Mouse (Mus musculus) cortical plate, adult 2 months (tissue): ENCODE measurements around the gene Arid5b. TPM values are rescaled to one million over a fixed set of nuclear protein-coding genes. Genes with fewer than 3 reads are reported as not detected.

Source experiments
- H3K27ac ChIP-seq: fragments of 200-500 bp; 2 replicates; pipeline ENCODE4 v1.5.1; 2012; ENCODE audit warnings: low read length, control low read depth, inconsistent platforms; ENCODE audit not compliant: insufficient read depth
- H3K4me1 ChIP-seq: fragments of 200-500 bp; 2 replicates; pipeline ENCODE4 v1.6.1; 2011; ENCODE audit warnings: low read length; ENCODE audit not compliant: control insufficient read depth, insufficient read depth
- H3K4me3 ChIP-seq: fragments of 200-500 bp; 2 replicates; pipeline ENCODE4 v1.5.1; 2011; ENCODE audit warnings: mild to moderate bottlenecking, low read length, control low read depth; ENCODE audit not compliant: insufficient read depth
- CTCF ChIP-seq: fragments of 200-500 bp; IDR thresholded peaks from 2 replicates; pipeline ENCODE4 v1.5.1; 2011; ENCODE audit warnings: mild to moderate bottlenecking, control low read depth, low read length; ENCODE audit not compliant: insufficient read depth; ENCODE audit errors: extremely low read depth
- POLR2A ChIP-seq: fragments of 200-500 bp; IDR thresholded peaks from 2 replicates; pipeline ENCODE4 v1.6.1; 2011; ENCODE audit warnings: mild to moderate bottlenecking, low read length, control low read depth; ENCODE audit not compliant: insufficient read depth; ENCODE audit errors: extremely low read depth
- polyA plus RNA-seq: library from polyadenylated mRNA; depleted of rRNA; stranded (reverse); fragments of >200 nt; gene quantifications from 2 replicates; pipeline ENCODE4 v1.2.3, GENCODE M21; 2012

Arid5b gene
- polyA plus RNA-seq, 1 experiment, result 11.7 TPM

GRCm38 (mm10) chr10:68090544-68090943, 188.0 kb downstream of the Arid5b start:
- TF ChIP-seq POLR2A (no peak), CTCF (no peak)
- no peaks in the 10 kb centered on the region for H3K4me1 ChIP-seq
- H3K4me3 ChIP-seq, result no peak overlapping the region
- no peak overlapping the region for H3K27ac ChIP-seq

- TF ChIP-seq CTCF (no peak), POLR2A (no peak)
- Histone ChIP-seq H3K27ac (no peak overlapping the region), H3K4me1 (no peaks in the 10 kb centered on the region), H3K4me3 (no peak overlapping the region)
Measured at GRCm38 (mm10) chr10:68090197-68090535, 188.4 kb downstream of the Arid5b start.

GRCm38 (mm10) chr10:68089435-68090196, 188.9 kb downstream of the Arid5b start:
- no peak overlapping the region for H3K27ac ChIP-seq
- H3K4me3 ChIP-seq, result no peak overlapping the region
- H3K4me1 ChIP-seq, result no peaks in the 10 kb centered on the region
- TF ChIP-seq CTCF (peak; percentile 32; the same call in 1 of the 2 replicates), POLR2A (no peak)

GRCm38 (mm10) chr10:68087722-68088121, 190.8 kb downstream of the Arid5b start:
- Histone ChIP-seq H3K27ac (no peak overlapping the region), H3K4me3 (no peak overlapping the region)
- TF ChIP-seq CTCF (no peak), POLR2A (no peak)

GRCm38 (mm10) chr10:68086973-68087372, 191.6 kb downstream of the Arid5b start:
- H3K4me1 ChIP-seq, result no peaks in the 10 kb centered on the region
- no peak for TF ChIP-seq POLR2A
- TF ChIP-seq CTCF, result no peak
- no peak overlapping the region for H3K27ac ChIP-seq
- no peak overlapping the region for H3K4me3 ChIP-seq

More at GRCm38 (mm10) chr10:68087722-68088121, 190.8 kb downstream of the Arid5b start:
- no peaks in the 10 kb centered on the region for H3K4me1 ChIP-seq

GRCm38 (mm10) chr10:68085574-68085973, 193.0 kb downstream of the Arid5b start:
- Histone ChIP-seq H3K4me3 (no peak overlapping the region), H3K4me1 (no peaks in the 10 kb centered on the region), H3K27ac (no peak overlapping the region)
- TF ChIP-seq POLR2A, result no peak
- no peak for TF ChIP-seq CTCF

GRCm38 (mm10) chr10:68081712-68082111, 196.8 kb downstream of the Arid5b start:
- TF ChIP-seq CTCF, result no peak
- TF ChIP-seq POLR2A, result no peak
- Histone ChIP-seq H3K4me1 (no peaks in the 10 kb centered on the region), H3K4me3 (no peak overlapping the region), H3K27ac (no peak overlapping the region)

- Histone ChIP-seq H3K4me1 (no peaks in the 10 kb centered on the region), H3K4me3 (no peak overlapping the region), H3K27ac (no peak overlapping the region)
- TF ChIP-seq POLR2A (no peak), CTCF (no peak)
Measured at GRCm38 (mm10) chr10:68079910-68080670, 198.4 kb downstream of the Arid5b start.

- Histone ChIP-seq H3K4me1 (no peaks in the 10 kb centered on the region), H3K4me3 (no peak overlapping the region), H3K27ac (no peak overlapping the region)
- no peak for TF ChIP-seq POLR2A
- no peak for TF ChIP-seq CTCF
Measured at GRCm38 (mm10) chr10:68078708-68079107, 199.8 kb downstream of the Arid5b start.

- TF ChIP-seq POLR2A (no peak), CTCF (no peak)
- no peak overlapping the region for H3K27ac ChIP-seq
- H3K4me3 ChIP-seq, result no peak overlapping the region
- H3K4me1 ChIP-seq, result no peaks in the 10 kb centered on the region
Measured at GRCm38 (mm10) chr10:68075181-68075580, 203.4 kb downstream of the Arid5b start.
